Mouse (Mus musculus): ENCODE results near the gene Gpd1. TPM values are rescaled to one million over a fixed set of nuclear protein-coding genes. Genes with fewer than 3 reads are reported as not detected.
"Not testable (repeated sequence)": the region's sequence is repeated elsewhere in the genome, so short reads cannot be mapped to it uniquely, and the experiment has no call there.

Gene Gpd1
- total RNA-seq, 1 experiment from 2014 or later: 1,562 TPM

DNA sequence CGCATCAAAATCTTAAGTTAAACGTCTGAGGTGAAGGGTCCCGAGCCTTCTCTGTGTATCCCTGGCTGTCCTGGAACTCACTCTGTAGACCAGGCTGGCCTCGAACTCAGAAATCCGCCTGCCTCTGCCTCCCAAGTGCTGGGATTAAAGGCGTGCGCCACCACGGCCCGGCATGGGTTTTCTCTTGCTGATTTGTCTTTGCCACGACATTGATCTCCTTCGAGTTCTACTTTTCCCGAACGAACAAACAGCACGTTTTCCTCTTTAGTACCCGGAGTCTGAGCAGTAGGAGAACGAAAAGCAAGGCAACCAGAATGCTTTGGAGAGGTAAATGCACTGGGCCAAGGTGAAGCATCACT, 15.7 kb upstream of the Gpd1 start:
- not testable (repeated sequence) for DNase-seq

DNA sequence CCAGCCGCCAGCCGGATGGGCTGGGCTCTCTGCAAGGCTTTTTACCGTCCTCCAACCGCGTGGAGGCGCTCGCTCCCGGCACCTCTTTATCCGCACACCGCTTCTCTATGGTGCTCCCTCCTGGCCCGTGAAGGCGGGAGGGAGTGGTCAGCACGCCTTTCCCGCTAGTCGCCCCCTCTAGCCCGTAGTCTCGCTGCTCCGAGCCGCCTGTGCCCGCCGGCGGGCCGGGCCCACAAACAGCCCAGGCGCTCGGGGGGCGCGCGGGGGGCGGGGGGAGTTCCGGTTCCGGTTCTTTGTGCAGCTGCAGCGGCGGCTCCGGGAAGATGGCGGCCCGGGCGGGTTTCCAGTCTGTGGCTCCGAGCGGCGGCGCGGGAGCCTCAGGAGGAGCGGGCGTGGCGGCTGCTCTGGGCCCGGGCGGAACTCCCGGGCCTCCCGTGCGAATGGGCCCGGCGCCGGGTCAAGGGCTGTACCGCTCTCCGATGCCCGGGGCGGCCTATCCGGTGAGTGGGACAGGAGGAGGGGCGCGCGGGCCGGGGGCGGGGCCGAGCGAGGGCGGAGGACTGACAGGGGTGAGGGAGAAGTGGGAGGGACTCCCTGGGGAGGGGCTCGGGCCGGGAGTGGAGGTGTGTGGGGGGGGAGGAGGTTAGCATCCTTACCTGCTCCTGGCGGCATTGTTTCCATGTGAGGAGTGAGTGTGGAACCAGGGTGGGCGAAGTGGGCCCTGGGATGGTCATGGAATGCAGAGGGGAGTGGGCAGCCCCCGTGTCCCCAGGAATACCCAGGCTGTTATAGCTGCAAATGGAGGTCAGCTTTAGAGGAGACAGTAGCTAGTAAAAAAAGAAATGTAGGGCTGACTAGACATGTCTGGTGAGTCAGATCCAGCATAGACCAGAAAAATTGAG, 15.1 kb upstream of the Gpd1 start, which contains the start of gene Smarcd1:
Smarcd1 (plus strand) TSS at position 131 of the 902 bp plus-strand sequence.
- peak; percentile 97 for DNase-seq

DNA sequence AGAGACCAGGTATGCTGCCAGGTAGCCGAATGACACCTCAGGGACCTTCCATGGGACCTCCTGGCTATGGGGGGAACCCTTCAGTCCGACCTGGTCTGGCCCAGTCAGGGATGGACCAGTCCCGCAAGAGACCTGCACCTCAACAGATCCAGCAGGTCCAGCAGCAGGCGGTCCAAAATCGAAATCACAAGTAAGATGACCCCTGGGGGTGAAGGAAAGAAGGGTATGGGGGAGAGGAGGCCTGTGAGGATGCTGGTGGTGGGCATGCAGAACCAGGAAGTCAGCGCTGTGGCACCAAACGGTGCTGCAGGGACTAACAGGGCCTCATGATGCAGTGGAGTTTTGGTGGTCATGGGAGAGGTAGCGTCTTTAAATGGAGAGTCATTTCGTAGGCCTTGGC, 14.2 kb upstream of the Gpd1 start:
- peak; percentile 30 for DNase-seq

GRCm38 (mm10) chr15:99703676-99704040, 13.7 kb upstream of the Gpd1 start:
- peak; percentile 31 for DNase-seq

DNA sequence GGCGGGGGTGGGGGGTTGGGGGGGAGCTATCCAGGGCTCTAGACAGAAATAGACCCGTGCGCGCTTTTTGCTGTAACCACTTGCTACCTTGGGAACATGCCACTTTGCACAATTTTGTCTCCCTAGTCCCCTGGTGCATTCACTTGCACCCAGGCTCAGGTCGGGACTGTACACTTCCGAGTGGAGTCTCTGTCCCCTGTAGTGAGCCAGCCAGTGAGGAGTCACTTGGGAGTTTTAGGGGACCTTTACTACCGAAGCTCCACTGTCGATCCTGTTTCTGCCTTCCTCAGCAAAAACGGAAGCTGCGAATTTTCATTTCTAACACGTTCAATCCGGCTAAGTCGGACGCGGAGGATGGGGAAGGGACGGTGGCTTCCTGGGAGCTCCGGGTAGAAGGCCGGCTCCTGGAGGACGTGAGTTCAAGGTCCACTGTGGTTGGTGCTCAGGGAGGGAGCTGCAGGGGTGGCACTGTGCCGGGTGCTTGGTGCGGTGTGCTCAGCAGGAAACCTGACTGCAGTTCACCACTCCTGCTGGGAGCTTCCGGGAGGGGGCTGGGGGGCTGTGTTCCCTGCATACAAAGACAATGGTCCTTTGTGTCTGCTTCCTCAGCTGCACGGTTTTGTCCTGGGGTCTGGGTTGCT, 13.2 kb upstream of the Gpd1 start:
- peak; percentile 74 for DNase-seq

GRCm38 (mm10) chr15:99704881-99705280, 12.4 kb upstream of the Gpd1 start:
- peak; percentile 58 for DNase-seq

DNA sequence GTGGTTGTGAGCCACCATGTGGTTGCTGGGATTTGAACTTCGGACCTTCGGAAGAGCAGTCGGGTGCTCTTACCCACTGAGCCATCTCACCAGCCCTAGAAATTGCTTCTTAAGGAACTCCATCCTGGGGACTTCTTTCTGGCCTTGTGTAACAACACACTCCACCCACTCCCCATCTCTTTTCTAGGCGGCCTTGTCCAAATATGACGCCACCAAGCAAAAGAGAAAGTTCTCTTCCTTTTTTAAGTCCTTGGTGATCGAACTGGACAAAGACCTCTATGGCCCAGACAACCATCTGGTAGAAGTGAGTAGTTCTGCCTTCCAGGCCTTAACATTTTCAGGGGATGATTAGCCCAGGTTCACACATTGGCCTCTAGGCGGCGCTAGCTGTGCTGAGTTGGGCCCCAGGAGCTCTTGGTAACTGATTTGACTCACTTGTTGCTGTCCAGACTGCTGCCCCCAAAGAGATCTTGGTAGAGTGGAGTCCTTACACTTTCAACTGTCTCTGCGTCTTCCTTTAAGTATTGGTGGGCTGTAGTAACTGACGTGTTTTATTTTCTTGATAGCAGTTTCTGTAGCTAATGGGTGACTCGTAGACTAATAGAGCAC, 11.8 kb upstream of the Gpd1 start, which contains the start of gene Gm17349:
Gm17349 (minus strand) TSS at position 51 of the 609 bp plus-strand sequence.
- DNase-seq: peak; percentile 87

DNA sequence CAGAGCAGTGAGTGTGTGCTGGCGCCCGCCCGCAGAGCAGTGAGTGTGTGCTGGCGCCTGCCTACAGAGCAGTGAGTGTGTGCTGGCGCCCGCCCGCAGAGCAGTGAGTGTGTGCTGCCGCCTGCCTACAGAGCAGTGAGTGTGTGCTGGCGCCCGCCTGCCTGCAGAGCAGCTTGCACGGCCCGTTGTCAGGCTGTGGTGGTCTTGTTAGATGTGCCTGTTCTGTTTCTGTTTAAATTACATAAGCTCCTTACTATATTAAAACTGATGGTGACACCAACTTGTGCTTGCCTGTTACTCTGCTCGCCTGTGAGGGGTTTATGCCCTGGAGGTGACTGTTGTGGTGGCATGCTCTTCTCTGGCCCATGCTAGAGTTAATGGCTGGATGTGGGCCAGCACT, 9.1 kb upstream of the Gpd1 start:
- DNase-seq: no peak

GRCm38 (mm10) chr15:99710221-99711190, 6.8 kb upstream of the Gpd1 start:
- peak; percentile 38 for DNase-seq

- DNase-seq: no peak
These were observed 5.8 kb upstream of the Gpd1 start for GRCm38 (mm10) chr15:99711491-99711890.

DNA sequence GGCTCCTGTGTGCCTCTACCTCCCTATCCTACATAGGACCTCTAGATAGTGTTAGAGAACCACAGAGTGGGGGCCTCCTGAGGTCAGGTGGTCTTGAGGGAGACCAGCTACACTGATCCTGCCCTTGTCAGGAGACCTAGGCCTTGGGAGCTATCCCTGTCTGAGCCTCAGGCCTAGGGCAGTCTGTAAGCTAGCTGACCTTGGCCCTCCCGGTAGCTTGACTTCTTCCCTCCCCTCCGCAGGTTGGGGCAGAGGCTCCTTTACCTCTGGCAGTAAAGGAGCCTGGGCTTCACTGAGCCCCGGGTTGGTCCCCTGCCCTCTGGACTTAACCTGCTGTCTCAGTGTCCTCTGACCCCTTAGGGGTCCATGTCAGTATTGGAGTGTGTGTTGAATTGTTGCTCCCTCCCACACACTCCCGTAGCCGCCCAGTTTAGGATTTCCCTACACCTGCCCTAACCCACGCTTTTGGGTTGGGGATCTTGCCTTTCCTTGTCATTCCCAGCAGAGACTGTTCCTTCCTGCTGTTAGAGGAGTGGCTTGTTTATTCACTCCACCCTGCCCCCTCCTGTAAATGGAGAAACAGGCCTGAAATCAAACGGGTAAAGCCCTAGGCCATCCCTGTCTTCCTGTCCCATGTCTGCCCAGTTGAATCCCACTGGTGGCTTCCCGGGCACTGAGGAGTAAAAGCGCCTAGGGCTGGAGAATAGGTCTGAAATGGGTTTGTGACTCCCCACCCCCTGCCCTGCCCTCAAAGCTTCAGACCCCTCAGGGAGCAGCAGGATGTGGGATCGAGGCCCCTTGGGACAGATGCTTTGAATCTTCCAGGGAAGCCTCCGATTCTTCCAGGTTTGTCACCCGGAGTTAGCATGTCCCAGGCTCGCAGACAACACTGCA, 4.4 kb upstream of the Gpd1 start:
- peak; percentile 25 for DNase-seq

DNA sequence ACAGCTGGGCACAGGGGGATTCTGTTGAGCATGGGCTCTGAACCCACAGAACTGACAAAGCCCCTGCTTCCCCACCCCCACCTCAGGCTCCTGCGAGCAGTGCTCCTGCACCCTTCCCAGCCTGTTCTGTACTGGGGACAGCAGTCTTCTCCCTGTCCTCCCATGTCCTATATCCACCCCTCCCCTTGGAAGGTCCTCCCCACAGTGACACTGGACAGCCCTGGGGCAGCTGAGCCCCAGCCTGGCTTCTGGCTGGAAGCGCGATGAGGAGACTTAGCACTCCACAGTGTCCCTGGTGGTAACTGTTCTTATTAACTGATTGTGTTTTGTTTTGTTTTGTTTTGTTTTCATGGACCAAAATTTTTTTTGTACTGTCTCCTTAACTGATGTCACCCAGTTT, 3.7 kb upstream of the Gpd1 start:
- DNase-seq: peak; percentile 66

DNA sequence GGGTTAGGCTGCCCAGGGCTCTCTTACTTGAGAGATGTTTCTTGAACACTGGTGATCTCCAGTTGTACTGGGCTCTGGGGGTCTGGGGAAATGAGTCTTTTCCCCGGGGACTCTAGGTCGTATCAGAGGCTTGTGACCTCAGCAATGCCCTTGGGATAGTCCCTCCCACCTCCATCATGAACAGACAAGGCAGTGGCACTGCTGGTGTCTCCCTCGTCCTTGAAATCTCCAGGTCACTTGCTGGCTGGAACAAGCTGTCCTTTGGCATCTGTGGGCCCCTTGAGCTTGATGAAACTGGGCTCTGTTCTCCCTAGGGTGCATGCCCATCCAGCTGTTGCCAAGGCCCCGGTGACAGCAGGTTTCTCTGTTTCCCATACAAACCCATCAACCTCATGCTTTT, 3.1 kb upstream of the Gpd1 start:
- DNase-seq: peak; percentile 87

DNA sequence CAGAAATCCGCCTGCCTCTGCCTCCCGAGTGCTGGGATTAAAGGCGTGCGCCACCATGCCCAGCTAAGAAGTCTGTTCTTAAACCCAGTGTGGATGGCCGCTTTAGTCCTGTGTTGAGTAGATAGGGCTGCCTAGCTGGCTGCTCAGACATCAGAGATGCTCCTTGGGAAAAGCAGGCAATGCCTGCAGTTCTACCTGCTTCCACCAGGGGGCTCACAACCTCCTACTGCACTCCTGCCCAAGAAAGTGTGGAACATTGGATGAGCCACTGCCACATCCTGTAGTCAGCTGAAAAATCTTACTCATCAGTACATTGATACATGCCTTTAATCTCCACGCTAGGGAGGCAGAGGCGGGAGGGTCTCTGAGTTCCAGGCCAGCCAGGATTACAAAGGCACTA, 2.5 kb upstream of the Gpd1 start:
- DNase-seq: peak; percentile 87

GRCm38 (mm10) chr15:99715361-99715865, 1.9 kb upstream of the Gpd1 start:
- DNase-seq: no peak

GRCm38 (mm10) chr15:99715982-99716746, 1.2 kb upstream of the Gpd1 start:
- peak; percentile 73 for DNase-seq

DNA sequence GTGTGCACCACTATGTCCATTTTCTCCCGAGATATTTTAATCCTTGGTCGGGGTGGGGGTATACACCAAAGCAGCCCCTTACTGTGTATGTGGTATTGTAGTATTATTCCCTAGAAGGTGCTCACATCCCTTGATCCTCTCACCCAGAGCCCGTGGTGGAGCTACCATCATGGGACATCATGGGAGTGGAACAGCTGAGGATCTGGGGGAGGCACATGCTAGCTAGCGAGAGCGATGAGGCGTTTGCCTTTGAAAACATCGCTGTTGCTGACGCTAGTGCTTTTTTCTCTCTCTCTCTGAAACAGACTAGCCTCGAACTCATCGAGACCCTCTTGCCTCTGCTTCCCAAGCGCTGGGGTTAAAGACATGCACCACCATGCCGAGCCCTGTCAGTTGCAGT, 501 bp upstream of the Gpd1 start:
- peak; percentile 3 for DNase-seq

DNA sequence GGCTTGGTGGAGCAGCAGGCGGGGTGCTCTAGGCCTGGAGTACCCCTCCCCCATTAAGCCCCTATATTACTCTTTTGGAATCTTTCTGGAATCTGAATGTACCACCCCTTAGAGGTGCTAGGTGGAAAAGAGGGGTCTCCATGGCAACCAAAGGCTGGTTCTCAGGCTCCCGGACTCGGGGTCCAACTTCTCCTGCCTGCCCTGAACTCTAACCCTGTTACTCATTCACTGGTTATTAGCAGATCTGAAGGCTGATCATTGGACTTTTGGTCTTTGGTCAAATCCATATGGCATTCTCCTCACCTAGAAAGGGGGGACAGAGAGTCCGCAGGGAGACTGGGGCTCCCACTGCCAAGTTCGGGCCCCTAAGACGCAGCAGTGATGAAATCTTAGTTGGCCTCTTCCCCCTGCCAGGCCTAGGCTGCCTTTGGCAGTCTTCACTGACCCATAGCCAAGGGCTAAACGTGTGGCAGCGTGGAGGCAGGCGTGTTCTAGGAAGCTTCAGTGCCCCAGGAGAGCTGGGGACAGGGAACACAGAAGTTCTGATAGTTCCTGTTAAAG, 1.2 kb downstream of the Gpd1 start:
- peak; percentile 56 for DNase-seq

DNA sequence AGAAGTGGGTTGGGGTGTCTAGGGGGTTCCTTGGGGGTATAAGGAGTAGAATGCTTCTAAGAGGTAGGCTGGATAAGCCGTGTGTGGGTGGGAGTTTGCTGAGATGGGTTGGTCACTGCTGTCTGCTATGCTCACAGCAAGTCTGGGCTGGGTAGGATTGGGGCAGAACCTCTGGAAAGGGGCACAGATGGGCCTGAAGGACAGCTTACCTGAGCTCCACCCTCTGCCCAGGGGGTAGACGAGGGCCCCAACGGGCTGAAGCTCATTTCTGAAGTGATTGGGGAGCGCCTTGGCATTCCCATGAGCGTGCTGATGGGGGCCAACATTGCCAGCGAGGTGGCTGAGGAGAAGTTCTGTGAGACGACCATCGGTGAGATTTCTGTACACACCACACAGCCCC, 2.5 kb downstream of the Gpd1 start:
- no peak for DNase-seq

All from adrenal gland, postnatal 14 days (tissue).